Mouse (Mus musculus): ENCODE results near the gene Chchd3. TPM values are rescaled to one million over a fixed set of nuclear protein-coding genes. Genes with fewer than 3 reads are reported as not detected.

Chchd3 gene
- 160 and 225 TPM in 2 replicates for total RNA-seq (2017)

- ATAC-seq (replicated peaks in 1 of 2; ENCODE audit: insufficient read depth in 1 of 2, low FRiP score in 2 of 2, low TSS enrichment in 1 of 2, low read depth in 1 of 2, poor library complexity in 2 of 2, severe bottlenecking in 2 of 2), result peak; percentile 99 to 100
Observed at GRCm38 (mm10) chr6:33059735-33060576, at the start of gene Chchd3. Gene Chchd3, minus strand, starts transcription at chr6:33060260.

- ATAC-seq (replicated peaks in 1 of 2; ENCODE audit: insufficient read depth in 1 of 2, low FRiP score in 2 of 2, low TSS enrichment in 1 of 2, low read depth in 1 of 2, poor library complexity in 2 of 2, severe bottlenecking in 2 of 2), result no peak
Observed at GRCm38 (mm10) chr6:33104661-33105060, 44.6 kb upstream of the Chchd3 start.

GRCm38 (mm10) chr6:33098903-33099302 is 38.8 kb upstream of the Chchd3 start:
- ATAC-seq (replicated peaks in 1 of 2; ENCODE audit: insufficient read depth in 1 of 2, low FRiP score in 2 of 2, low TSS enrichment in 1 of 2, low read depth in 1 of 2, poor library complexity in 2 of 2, severe bottlenecking in 2 of 2), result no peak

GRCm38 (mm10) chr6:33094671-33095233 is 34.7 kb upstream of the Chchd3 start:
- no peak for ATAC-seq (replicated peaks in 1 of 2; ENCODE audit: insufficient read depth in 1 of 2, low FRiP score in 2 of 2, low TSS enrichment in 1 of 2, low read depth in 1 of 2, poor library complexity in 2 of 2, severe bottlenecking in 2 of 2)

GRCm38 (mm10) chr6:33080186-33080585 is 20.1 kb upstream of the Chchd3 start:
- no peak for ATAC-seq (replicated peaks in 1 of 2; ENCODE audit: insufficient read depth in 1 of 2, low FRiP score in 2 of 2, low TSS enrichment in 1 of 2, low read depth in 1 of 2, poor library complexity in 2 of 2, severe bottlenecking in 2 of 2)

GRCm38 (mm10) chr6:33078260-33078936 is 18.3 kb upstream of the Chchd3 start:
- no peak for ATAC-seq (replicated peaks in 1 of 2; ENCODE audit: insufficient read depth in 1 of 2, low FRiP score in 2 of 2, low TSS enrichment in 1 of 2, low read depth in 1 of 2, poor library complexity in 2 of 2, severe bottlenecking in 2 of 2)

- no peak for ATAC-seq (replicated peaks in 1 of 2; ENCODE audit: insufficient read depth in 1 of 2, low FRiP score in 2 of 2, low TSS enrichment in 1 of 2, low read depth in 1 of 2, poor library complexity in 2 of 2, severe bottlenecking in 2 of 2)
Observed at GRCm38 (mm10) chr6:33066462-33066861, 6.4 kb upstream of the Chchd3 start.

GRCm38 (mm10) chr6:33059276-33059675 is 784 bp downstream of the Chchd3 start:
- ATAC-seq (replicated peaks in 1 of 2; ENCODE audit: insufficient read depth in 1 of 2, low FRiP score in 2 of 2, low TSS enrichment in 1 of 2, low read depth in 1 of 2, poor library complexity in 2 of 2, severe bottlenecking in 2 of 2), result no peak

GRCm38 (mm10) chr6:33056392-33056791 is 3.7 kb downstream of the Chchd3 start:
- no peak for ATAC-seq (replicated peaks in 1 of 2; ENCODE audit: insufficient read depth in 1 of 2, low FRiP score in 2 of 2, low TSS enrichment in 1 of 2, low read depth in 1 of 2, poor library complexity in 2 of 2, severe bottlenecking in 2 of 2)

GRCm38 (mm10) chr6:33055663-33056062 is 4.4 kb downstream of the Chchd3 start:
- ATAC-seq (replicated peaks in 1 of 2; ENCODE audit: insufficient read depth in 1 of 2, low FRiP score in 2 of 2, low TSS enrichment in 1 of 2, low read depth in 1 of 2, poor library complexity in 2 of 2, severe bottlenecking in 2 of 2), result no peak

GRCm38 (mm10) chr6:33054946-33055345 is 5.1 kb downstream of the Chchd3 start:
- ATAC-seq (replicated peaks in 1 of 2; ENCODE audit: insufficient read depth in 1 of 2, low FRiP score in 2 of 2, low TSS enrichment in 1 of 2, low read depth in 1 of 2, poor library complexity in 2 of 2, severe bottlenecking in 2 of 2), result no peak

GRCm38 (mm10) chr6:33051642-33052041 is 8.4 kb downstream of the Chchd3 start:
- ATAC-seq (replicated peaks in 1 of 2; ENCODE audit: insufficient read depth in 1 of 2, low FRiP score in 2 of 2, low TSS enrichment in 1 of 2, low read depth in 1 of 2, poor library complexity in 2 of 2, severe bottlenecking in 2 of 2), result no peak

- ATAC-seq (replicated peaks in 1 of 2; ENCODE audit: insufficient read depth in 1 of 2, low FRiP score in 2 of 2, low TSS enrichment in 1 of 2, low read depth in 1 of 2, poor library complexity in 2 of 2, severe bottlenecking in 2 of 2), result no peak
Observed at GRCm38 (mm10) chr6:33049705-33050420, 10.2 kb downstream of the Chchd3 start.

- no peak for ATAC-seq (replicated peaks in 1 of 2; ENCODE audit: insufficient read depth in 1 of 2, low FRiP score in 2 of 2, low TSS enrichment in 1 of 2, low read depth in 1 of 2, poor library complexity in 2 of 2, severe bottlenecking in 2 of 2)
Observed at GRCm38 (mm10) chr6:33043480-33043879, 16.6 kb downstream of the Chchd3 start.

GRCm38 (mm10) chr6:33042880-33043279 is 17.2 kb downstream of the Chchd3 start:
- no peak for ATAC-seq (replicated peaks in 1 of 2; ENCODE audit: insufficient read depth in 1 of 2, low FRiP score in 2 of 2, low TSS enrichment in 1 of 2, low read depth in 1 of 2, poor library complexity in 2 of 2, severe bottlenecking in 2 of 2)

- ATAC-seq (replicated peaks in 1 of 2; ENCODE audit: insufficient read depth in 1 of 2, low FRiP score in 2 of 2, low TSS enrichment in 1 of 2, low read depth in 1 of 2, poor library complexity in 2 of 2, severe bottlenecking in 2 of 2), result no peak
Observed at GRCm38 (mm10) chr6:33041978-33042377, 18.1 kb downstream of the Chchd3 start.

GRCm38 (mm10) chr6:33040360-33041090 is 19.5 kb downstream of the Chchd3 start:
- ATAC-seq (replicated peaks in 1 of 2; ENCODE audit: insufficient read depth in 1 of 2, low FRiP score in 2 of 2, low TSS enrichment in 1 of 2, low read depth in 1 of 2, poor library complexity in 2 of 2, severe bottlenecking in 2 of 2), result no peak

All from hematopoietic stem cell, adult 5-6 weeks (primary cell).